Mouse (Mus musculus): ENCODE measurements around the gene Wnk1. TPM values are rescaled to one million over a fixed set of nuclear protein-coding genes. Genes with fewer than 3 reads are reported as not detected.
A peak's percentile ranks its signal among the peaks of the same experiment; 100 is the strongest.
"Not testable (repeated sequence)": the region's sequence is repeated elsewhere in the genome, so short reads cannot be mapped to it uniquely, and the experiment has no call there.

Gene Wnk1
- total RNA-seq (2021), result 100 to 1,000 TPM; 140 to 185 TPM
- long read RNA-seq, experiment 1, partial matches to known transcripts, result 19 of 32 reads
- long read RNA-seq, experiment 1, other reads (novel, unspliced or antisense), result 13 of 32 reads
- long read RNA-seq, experiment 2, partial matches to known transcripts, result 1 of 11 reads
- long read RNA-seq, experiment 2, other reads (novel, unspliced or antisense), result 10 of 11 reads

GRCm38 (mm10) chr6:120038366-120039255 lies at the start of gene Wnk1:
Gene Wnk1, minus strand, starts transcription at chr6:120038672.
- peak; percentile 98 for DNase-seq

GRCm38 (mm10) chr6:120087041-120087440 lies 48.6 kb upstream of the Wnk1 start:
- DNase-seq, result not testable (repeated sequence)

GRCm38 (mm10) chr6:120085832-120086231 lies 47.4 kb upstream of the Wnk1 start:
- no peak for DNase-seq

- DNase-seq, result no peak
Observed at GRCm38 (mm10) chr6:120084983-120085382, 46.5 kb upstream of the Wnk1 start.

GRCm38 (mm10) chr6:120083442-120083841 lies 45.0 kb upstream of the Wnk1 start:
- no peak for DNase-seq

- no peak for DNase-seq
Observed at GRCm38 (mm10) chr6:120082951-120083411, 44.5 kb upstream of the Wnk1 start.

- no peak for DNase-seq
Observed at GRCm38 (mm10) chr6:120082251-120082950, 43.9 kb upstream of the Wnk1 start.

- DNase-seq, result no peak
Observed at GRCm38 (mm10) chr6:120081516-120081915, 43.0 kb upstream of the Wnk1 start.

GRCm38 (mm10) chr6:120079547-120079946 lies 41.1 kb upstream of the Wnk1 start:
- no peak for DNase-seq

- DNase-seq, result no peak
Observed at GRCm38 (mm10) chr6:120076619-120077450, 38.4 kb upstream of the Wnk1 start.

GRCm38 (mm10) chr6:120072630-120073029 lies 34.2 kb upstream of the Wnk1 start:
- no peak for DNase-seq

GRCm38 (mm10) chr6:120069546-120069945 lies 31.1 kb upstream of the Wnk1 start:
- no peak for DNase-seq

- no peak for DNase-seq
Observed at GRCm38 (mm10) chr6:120065552-120066177, 27.2 kb upstream of the Wnk1 start.

GRCm38 (mm10) chr6:120064627-120065026 lies 26.2 kb upstream of the Wnk1 start:
- DNase-seq, result no peak

GRCm38 (mm10) chr6:120062934-120063333 lies 24.5 kb upstream of the Wnk1 start:
- no peak for DNase-seq

GRCm38 (mm10) chr6:120055666-120056540 lies 17.4 kb upstream of the Wnk1 start:
- DNase-seq, result no peak

- DNase-seq, result no peak
Observed at GRCm38 (mm10) chr6:120054412-120054811, 15.9 kb upstream of the Wnk1 start.

- no peak for DNase-seq
Observed at GRCm38 (mm10) chr6:120047705-120048292, 9.3 kb upstream of the Wnk1 start.

- peak; percentile 13 for DNase-seq
Observed at GRCm38 (mm10) chr6:120045406-120045805, 6.9 kb upstream of the Wnk1 start.

GRCm38 (mm10) chr6:120042632-120043220 lies 4.3 kb upstream of the Wnk1 start:
- DNase-seq, result no peak
